Mouse (Mus musculus) left cerebral cortex, postnatal 10 days (tissue): ENCODE measurements around the gene 3110040M04Rik. TPM values are rescaled to one million over a fixed set of nuclear protein-coding genes. Genes with fewer than 3 reads are reported as not detected.

Experiments
- DNase-seq, 2 experiments: peaks; one replicate each; pipeline ENCODE4 v3.0.0; 2021 to 2022; ENCODE audit warnings: low spot score in 2 of 2, mixed read lengths in 1 of 2; ENCODE audit errors: extremely low spot score in 1 of 2
- intact Hi-C: fragments of 180-260 bp; cut with DNase I; formaldehyde crosslinking; loops from one replicate; pipeline ENCODE4 v1.15.1; 2025
- total RNA-seq, 2 experiments: library from RNA; stranded (reverse); gene quantifications; 2 replicates each; pipeline ENCODE4 v1.2.3; 2021

3110040M04Rik gene
- total RNA-seq, 2 experiments from 2014 or later: not detected

DNA sequence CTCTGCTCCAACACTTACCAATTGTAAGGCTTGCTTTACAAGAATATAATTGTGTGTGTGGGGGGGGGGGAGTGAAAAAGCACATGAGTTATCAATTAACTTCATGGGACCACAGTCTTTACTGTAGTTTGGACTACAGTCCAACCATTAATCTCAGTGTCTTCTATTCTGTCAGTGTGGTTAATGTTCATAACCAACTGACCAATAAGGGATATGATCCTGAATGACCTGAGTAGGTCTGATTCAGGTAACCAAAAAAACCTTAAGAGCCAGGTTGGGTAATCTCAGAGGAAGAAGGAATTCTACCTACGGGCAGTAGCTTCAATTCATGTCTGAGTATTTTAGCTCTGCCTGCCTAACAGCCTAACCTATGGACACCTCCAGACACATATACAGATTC is 20.6 kb downstream of the 3110040M04Rik start:
- no peak for DNase-seq
- intact Hi-C loops: no loop called here

DNA sequence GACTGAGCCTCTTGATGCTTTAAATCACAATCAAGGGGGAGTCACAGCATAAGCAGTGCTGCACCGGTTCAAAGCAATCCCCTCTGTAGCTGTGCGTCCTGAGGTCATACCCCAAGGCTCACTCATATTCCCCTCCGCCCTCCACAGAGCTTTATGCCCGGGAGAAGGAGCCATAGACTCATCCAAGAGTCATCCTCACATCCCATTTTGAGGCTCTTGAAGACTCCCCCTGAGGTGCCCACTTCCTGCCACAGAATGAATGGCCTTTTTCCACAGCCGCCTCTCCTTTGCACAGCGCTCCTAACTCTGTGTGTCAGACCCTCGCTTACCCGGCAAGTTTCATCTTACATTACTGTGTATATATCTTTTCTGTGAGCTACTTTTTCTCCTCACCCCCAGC is 23.6 kb downstream of the 3110040M04Rik start:
- no peak for DNase-seq
- intact Hi-C loops: no loop called here

DNA sequence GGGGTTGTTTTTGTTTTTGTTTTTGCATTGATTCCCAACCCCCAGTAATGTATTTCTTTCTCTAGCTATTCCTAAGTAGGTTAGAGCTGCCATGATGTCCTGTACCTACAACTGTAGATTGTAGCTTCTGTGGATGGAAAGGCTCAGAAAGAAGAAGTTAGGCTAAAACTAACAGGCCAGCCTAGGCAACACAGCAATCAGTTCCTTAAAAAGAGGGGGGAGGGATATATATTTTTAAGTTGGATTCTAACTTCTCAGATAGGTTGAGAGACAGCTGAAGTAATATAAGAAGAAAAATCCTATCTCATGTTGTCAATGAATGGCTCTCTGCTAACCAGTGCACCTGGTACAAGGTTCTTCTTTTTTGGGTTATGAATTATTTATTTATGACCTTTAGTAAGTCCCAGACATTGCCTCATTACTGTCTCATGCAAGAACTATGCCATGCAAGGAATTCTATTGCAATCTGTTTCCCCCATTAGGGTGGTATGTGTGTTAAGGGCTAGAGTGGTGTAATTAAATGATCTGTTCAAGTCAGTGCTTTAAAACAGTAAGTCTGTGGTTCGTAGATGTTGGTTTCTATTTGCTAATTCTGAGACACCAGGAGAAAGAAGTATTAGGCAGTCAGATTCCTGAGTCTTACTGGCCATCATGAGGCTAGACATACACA is 24.5 kb downstream of the 3110040M04Rik start:
- intact Hi-C loops: no loop called here
- DNase-seq: no peak

DNA sequence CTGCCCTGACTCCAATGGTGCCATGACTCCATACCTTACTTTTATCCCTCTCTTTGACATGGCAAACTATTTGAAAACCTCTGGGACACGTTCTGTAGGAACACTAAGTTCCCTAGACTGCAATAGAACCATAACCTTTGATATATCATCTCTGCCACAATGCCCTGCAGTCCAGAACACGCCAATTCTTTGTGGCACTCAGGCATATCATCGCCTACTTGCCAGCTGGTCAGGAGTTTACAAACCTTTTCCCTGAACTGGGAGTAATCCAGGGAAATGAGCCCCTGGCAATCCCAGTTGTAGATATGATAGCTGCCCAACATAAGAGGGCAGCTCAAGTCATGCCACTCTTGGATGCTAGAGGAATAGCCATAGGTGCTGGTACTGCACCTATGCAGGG is 28.4 kb downstream of the 3110040M04Rik start:
- intact Hi-C loops: no loop called here
- no peak for DNase-seq

DNA sequence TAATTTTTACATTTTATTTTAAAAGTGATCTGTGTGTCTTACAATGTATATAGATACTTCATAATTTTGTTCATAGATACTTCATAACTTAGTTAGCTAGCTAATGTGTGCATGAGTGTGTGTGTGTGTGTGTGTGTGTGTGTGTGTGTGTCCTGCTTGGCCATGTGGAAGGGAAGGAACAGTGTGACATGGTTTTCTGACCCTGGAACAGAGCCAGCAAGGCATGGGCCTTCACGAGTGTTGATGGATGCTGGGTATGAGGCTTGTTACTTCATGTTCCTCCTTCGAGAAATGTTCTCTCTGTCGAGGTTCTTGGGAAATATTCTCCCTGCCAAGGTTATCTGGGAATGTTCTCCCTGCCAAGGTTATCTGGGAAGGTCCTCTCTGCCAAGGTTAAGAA is 29.8 kb downstream of the 3110040M04Rik start:
- no peak for DNase-seq
- intact Hi-C loops: no loop called here

DNA sequence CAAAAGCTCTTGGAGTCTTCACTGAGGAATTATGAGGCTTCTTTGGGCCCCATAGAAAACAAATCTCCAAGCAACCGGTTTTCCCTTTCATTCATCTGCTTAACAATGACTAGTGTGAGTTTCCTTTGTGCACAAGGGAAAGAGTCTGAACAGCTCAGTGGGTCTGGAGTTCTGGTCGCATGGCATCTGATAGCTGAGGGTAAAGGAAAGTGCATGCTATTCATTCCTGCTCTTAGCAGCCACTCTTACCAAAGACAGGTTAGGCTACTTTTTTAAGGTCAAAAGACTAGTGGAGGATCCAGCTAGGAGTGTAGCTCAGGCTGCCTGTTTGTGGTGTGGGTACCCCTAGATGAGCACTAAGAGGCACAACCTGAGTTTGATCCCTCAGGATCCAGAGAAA is 31.7 kb downstream of the 3110040M04Rik start:
- no peak for DNase-seq
- intact Hi-C loops: no loop called here

DNA sequence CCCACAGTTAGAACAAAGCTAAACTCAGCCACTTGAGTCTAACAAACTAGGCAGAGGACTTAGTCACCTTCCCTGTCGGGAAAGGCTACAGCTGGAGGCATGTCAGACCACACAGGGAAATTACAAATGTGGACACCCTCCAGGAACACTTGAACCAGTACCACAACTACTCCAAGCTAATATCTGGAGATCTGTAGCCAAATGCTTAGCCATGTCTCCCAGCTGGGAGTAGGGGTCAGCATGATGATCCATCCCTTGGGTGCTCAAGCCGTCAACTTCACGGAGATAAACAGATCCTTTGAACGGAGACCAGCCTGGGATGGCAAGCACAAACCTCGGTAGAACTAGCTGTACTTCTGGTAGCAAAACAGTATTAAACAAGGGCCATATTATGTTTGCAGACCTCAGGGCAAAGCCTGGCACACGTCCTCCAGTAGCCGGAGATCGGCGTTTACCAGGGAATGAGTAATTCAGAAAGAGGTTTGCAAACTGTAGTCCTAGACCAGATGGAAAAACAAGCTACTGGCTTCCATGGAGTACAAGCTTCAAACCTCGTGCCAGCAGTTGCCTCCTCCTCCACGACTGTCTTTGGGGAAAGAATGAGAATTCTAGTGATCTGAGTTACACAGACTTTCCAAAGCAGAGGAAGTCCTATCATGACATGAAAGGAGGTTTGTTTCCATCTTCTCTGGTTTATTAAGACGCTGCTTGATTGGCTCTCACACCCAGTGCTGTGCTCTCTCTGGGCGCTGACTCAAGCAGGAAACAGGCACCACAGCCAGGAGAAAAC is 32.4 kb downstream of the 3110040M04Rik start:
- peak in 1 of 2 experiments; percentile 11 for DNase-seq
- intact Hi-C loops: no loop called here

DNA sequence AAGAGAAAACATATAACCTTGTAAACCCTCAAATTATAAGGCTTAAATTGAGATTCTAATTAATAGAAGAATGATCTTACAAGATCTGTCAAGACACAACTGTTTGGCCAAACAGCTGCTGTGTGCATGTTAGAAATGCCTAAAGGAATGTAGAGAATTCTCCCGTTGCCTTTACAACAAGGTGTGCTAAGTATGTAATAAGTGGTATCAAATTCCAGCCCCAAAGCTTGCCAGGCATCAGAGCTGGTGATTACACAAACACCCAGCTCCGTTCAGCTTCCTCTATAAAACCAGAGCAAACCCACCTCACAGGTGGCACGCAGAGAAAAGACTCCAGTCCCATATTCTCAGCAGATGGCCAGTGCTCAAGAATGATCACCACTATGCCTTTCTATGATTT is 33.9 kb downstream of the 3110040M04Rik start:
- DNase-seq: no peak
- intact Hi-C loops: no loop called here

DNA sequence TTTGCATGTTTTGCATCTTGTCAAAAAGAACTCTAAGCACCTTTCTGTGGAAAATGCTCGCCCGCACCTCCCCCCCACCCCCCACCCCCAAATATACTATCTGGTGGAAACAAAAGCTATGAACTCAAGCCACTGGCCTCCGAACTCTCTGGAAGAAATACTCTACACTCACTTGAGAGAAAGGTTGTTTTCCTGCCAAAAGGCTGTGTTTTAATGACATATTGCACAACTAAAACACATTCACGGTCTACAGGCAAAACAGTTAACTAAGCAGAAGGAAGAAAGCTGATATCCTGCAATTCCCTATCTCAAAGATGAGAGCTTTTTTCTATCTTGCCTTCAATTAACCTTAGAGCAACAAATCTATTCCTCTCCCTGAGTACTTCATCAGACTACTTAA is 39.4 kb downstream of the 3110040M04Rik start:
- intact Hi-C loops: no loop called here
- no peak for DNase-seq

DNA sequence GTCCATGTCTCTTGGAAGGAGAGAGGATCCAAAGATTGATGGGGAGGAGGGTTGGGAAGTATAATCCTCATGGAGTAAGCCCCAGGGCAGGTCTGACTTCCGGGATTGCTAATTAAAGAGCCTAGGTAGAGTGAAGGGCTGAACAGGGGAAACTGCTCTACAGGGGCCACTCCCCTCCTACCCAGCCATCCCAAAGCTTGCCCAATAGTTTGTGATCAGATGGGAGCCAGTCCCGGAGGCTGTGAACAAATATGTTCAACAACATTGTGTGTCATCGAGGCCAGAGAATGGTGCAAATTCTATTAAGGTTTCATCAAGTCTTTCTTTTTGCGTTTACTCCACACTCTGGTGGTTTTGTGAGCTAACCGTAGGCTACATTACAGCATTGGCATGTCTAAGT is 40.1 kb downstream of the 3110040M04Rik start:
- DNase-seq: no peak
- intact Hi-C loops: no loop called here

DNA sequence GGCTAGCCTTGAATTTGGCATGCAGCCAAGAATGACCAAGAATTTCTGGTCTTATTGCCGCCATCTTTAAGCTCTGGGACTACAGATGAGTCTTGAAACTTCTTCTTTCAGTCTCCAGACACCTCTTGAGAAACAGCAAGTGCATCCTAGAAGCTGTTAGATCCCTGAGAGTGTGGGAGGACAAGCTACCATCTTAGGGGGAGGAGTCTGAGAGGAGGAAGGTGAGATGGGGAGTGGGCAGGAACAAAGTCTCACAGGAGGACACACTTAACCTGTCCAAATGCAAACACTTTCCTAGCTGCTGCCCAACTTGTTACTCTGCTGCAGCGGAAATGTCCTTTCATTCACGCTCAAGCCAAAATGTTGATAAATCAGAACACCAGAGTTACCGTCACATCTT is 40.8 kb downstream of the 3110040M04Rik start:
- DNase-seq: no peak
- intact Hi-C loops: no loop called here

DNA sequence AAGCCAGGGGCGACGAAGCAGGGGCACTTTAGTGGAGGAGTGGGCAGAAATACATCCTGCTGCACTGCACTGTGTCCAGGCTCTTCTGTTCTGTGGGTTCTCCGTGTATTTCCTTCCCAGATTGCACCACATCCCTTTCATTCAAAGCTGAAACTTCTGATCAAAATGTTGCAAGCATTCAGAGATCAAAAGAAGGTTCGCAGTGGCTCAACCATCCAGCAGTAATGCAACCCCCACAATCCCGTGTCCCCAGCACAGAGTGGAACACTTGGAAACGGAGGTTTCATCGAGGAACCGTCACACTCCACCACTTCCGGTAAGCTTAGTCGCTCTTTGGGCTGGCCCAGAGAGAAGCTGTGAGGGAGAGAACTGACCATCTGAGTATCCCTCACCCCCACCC is 41.2 kb downstream of the 3110040M04Rik start:
- intact Hi-C loops: no loop called here
- no peak for DNase-seq

DNA sequence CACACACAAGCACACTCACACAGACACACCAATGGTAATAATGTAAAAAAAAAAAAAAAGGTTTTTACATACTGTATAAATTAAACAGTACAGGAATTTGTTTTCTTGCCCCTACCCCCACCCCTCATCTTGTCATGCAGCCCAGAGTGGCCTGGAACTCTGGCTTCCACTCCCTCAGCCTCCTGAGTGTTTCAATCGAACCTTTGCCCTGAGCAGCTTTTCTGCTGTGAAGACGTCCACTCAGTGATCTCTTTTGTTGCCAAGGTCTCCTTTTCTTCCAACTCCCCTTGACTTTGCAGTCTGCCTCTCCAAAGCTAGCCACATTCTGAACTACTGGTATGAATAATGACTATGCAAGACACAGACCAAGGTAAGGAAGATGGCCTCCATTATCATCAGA is 41.9 kb downstream of the 3110040M04Rik start:
- intact Hi-C loops: no loop called here
- DNase-seq: no peak

DNA sequence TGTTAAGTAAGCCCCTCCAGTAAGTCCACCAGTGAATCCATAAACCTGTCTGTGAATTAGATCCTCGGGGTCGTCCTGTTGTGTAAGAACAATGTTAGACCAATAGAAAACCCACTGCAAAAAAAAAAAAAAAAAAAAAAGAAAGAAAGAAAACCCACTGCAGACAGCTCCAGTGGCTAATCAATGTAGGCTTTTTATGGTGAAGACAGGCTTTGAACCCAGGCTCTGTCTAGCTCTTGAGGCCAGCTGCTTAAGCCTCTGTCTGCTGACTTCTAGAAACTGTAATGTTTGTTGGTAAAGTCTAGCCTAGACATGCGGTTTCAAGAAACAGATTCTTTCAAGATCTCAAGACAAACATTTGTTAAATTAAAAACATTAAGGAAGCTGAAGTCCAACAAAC is 46.2 kb downstream of the 3110040M04Rik start:
- intact Hi-C loops: no loop called here
- DNase-seq: no peak

DNA sequence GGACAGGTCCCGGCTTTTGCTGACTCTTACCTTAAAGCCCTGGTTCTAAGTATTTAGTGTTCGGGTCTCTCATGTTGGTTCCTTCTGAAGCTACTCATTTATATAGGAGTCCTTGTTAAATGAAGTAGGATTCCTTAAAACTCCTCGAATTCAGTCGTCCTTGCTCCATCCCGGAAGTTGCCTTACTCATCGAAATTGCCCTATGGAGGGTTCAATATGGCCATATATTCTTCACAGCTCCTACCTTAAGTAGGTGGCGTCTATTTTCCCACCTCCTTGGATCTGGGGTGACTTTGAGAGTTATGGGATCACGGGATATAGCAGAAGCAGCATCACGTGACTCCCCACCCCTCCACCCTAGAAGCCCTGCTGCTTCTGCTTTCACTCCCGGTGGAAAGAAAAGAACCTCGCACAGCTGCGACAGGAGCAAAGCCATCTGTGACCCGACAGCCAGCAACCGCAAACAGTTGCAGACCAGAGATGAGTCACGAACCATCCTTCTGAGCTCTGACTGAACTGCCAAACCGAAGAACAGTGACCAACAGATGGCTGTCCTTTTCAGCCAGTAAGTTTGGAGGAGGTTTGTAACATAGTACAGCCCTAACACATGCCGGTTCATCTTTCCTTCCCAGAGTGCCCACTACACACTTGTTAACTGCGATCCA is 46.7 kb downstream of the 3110040M04Rik start:
- intact Hi-C loops: no loop called here
- peak; percentile 57 to 69 for DNase-seq

DNA sequence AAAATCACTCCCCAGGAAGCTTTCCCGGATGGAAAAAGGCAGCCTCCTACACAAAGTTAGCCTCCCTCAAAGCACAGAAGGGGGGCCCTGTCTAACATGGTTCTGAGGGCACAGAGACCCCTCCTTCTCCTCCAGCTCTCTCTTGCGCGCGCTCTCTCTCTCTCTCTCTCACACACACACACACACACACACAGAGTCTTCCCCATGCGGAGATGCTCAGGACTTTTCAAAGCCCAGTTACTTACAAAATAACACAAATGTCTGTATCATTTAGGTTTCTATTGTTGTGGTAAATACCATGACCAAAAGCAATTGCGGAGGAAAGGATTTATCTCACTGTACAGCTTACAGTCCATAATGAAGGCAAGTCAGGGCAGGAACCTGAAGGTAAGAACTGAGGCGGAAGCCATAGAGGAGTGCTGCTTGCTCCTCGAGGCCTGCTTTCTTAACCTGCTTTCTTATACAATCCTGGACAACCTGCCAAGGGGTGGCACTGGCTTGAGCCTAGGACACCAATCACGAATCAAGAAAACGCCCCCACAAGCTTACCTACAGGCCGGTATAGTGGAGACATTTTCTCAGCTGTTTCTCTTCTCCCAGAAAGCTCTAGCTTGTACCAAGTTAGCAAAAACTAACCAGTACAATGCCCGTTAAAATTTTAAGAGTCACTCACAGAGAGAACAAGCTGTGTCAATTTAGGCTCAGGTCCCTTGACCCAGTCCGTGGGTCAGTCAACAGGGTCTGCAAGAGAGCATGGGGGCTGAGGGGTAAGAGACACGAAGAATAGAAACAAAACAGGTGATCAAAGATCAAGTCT is 47.5 kb downstream of the 3110040M04Rik start:
- DNase-seq: no peak
- intact Hi-C loops: no loop called here
